Mouse (Mus musculus) heart, postnatal 36 days (tissue): Measurements from ENCODE around the gene Marc2. TPM values are rescaled to one million over a fixed set of nuclear protein-coding genes. Genes with fewer than 3 reads are reported as not detected.
A peak's percentile ranks its signal among the peaks of the same experiment; 100 is the strongest.

Experiments
- DNase-seq, 2 experiments: peaks; one replicate each; pipeline ENCODE4 v3.0.0; 2021 to 2022
- intact Hi-C: fragments of 180-260 bp; cut with DNase I; formaldehyde crosslinking; loops from one replicate; pipeline ENCODE4 v1.15.1; 2025
- total RNA-seq, 2 experiments: library from RNA; stranded (reverse); gene quantifications; 2 replicates each; pipeline ENCODE4 v1.2.3; 2021

The Marc2 gene
- total RNA-seq, 2 experiments from 2014 or later, result 127 to 136 TPM

DNA sequence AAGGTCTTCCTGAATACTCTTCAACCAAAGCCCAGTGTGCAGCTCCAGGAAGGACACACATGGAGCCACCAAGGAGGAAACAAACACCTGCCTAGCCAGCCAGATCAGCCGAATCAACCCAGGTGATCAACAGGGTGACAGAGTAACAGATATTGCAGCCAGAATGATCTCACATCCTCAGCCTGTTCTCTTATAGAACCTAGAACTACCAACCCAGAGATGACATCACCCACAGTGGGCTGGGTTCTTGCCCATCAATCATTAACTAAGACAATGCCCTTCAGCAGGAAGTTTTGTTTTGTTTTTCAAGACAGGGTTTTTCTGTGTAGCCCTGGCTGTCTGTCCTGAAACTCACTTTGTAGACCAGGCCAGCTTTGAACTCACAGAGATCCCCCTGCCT is 12.0 kb upstream of the Marc2 start:
- DNase-seq, result no peak
- intact Hi-C loops, result no loop called here

DNA sequence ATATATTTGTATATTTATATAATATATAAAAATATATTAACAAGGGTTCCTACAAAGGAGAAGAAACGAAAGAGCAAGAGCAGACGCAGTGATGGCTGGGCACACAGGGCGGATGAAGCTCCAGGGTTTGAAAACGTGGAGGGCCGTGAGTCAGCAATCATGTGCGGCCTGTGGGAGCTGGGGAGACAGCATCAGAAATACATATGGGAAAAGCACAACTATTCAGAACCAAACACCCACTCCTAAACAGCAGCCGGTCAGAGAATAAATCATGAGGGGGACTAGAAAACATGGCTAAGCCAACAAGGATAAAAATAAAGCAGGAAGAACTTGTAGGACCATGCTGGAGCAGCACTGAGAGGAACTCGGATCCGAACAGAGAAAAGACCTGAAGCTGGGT is 11.0 kb upstream of the Marc2 start:
- intact Hi-C loops, result no loop called here

DNA sequence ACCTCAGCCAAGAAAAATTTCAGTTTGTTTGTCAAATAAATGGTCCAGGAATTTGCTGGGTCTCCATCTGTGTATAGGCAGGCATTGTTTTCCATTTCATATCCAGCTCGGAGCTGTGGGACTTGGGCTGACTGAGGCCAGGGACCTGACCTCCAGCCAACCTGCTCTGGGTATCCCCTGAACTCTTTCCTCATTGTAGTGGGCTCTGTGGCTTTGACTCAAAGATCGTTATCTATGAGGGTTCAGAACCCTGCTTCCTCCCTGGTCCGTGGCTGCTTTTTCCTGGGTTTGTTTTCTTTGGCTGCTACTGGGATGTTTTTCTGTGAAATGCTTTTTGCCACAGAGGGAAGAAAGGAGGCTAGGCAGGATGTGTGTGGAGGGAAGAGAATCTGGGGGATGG is 7.7 kb upstream of the Marc2 start:
- intact Hi-C loops, result loop anchor here (1.0 to 5.0 kb wide), 4 partner anchors 28 to 338 kb away; no protein-coding TSS in a partner anchor
- DNase-seq, result peak in 1 of 2 experiments; percentile 14

More for the DNA sequence above, 11.0 kb upstream of the Marc2 start:
- no peak for DNase-seq

DNA sequence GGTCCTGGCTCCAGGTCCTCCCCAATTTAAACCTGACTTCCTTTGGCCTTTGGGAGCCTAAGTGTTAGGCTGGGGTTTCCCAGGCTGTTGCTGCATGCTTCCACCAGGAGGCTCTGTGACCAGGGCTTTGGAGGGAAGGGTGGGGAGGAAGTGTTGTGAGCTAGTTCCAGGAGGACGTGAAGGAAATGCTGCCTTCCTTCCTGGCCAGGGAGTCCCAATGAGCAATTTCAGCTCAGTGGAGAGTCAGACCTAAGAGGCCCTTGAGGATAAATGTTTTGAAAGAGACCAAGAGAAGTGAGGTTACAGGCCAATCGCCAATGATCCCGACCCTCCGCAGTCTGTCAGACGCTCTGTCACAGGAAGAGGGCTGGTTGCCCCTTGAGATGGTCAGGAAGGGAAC is 7.1 kb upstream of the Marc2 start:
- intact Hi-C loops, result loop anchor here (1.0 to 5.0 kb wide), 4 partner anchors 29 to 339 kb away; no protein-coding TSS in a partner anchor
- peak; percentile 81 to 82 for DNase-seq

DNA sequence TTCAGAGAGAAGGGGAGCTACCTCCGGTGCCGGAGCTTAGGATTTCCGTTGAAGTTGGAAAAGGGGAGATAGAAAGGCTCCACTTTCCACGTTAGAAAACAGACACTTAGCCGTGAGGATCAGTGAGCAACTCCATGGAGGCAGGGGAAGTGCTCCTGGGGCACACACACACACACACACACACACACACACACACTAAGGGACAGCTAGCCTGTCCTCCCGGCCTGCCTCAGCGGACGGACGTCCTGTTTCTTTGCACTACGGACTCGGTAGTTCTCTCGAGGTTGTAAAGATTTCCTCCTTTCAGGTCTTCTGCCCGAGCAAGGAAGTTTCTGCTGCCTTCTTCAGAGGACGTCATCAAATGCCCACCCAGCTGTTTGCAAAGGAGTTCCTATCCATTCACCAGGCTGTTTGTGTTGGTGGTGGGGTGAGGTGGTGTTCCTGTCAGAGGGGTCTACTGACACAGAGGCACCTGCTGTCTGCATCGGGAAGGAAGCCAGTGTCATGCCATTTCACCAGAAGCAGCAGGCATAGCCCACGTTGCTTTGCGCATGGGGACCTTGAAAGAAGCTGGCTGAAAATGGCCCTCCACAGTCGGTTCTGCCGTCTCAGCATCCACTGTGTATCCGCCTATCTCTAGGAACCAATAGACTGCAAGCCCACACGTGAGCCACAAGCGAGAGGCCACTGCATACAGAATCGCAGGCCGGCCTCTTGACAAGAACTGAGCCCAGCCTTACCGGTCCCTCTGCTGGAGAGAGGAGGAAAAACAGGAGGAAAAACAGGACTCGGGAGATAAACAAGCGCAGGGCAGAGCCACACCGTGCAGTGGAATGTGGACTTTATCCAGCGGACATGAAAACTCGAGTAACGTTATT is 5.7 kb upstream of the Marc2 start:
- DNase-seq, result peak; percentile 75 to 81
- intact Hi-C loops, result loop anchor here (2.0 to 5.0 kb wide), 3 partner anchors 27 to 340 kb away; no protein-coding TSS in a partner anchor

DNA sequence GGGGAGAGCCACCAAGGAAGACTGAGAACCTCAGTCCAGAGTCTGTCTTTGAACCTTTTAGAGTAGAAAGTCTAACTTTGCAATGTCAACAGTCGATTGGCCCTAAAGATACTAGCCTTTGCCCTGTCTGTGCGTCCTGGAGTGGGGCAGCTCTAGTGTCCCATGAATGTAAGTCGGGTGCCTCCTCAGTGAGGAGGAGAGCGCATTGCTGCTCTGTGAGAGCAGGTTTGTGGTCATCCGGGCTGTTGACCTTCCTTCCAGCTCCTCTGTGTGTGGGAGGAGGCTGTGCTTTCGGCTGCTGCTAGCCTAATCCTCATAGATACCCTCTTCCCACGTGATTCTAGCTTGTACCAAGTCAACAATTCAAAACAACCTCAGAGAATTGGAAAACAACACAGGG is 4.9 kb upstream of the Marc2 start:
- DNase-seq, result peak in 1 of 2 experiments; percentile 22
- intact Hi-C loops, result loop anchor here (5.0 kb wide), 1 partner anchor 341 kb away; no protein-coding TSS in a partner anchor

DNA sequence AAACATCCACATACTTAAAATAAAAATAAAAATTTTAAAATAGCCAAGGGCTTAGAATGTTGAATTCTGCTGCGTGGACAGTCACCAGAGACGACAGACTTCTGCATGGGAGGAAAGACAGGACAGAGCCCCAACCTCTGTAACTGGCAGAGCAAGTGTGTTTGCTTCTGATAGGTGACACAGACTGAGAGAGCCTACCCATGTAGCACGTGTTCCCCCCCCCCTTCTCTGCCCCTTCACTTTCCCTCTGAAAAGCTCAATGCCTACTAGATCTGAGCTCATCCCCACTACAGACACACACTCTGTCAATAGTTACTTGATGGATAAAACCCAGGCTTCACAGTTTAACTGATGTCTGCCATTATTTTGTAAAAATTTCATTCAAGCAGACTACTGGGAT is 722 bp upstream of the Marc2 start:
- intact Hi-C loops, result loop anchor here (5.0 kb wide), 1 partner anchor 355 kb away; the partner anchor contains the start of gene Rab3gap2
- no peak for DNase-seq

DNA sequence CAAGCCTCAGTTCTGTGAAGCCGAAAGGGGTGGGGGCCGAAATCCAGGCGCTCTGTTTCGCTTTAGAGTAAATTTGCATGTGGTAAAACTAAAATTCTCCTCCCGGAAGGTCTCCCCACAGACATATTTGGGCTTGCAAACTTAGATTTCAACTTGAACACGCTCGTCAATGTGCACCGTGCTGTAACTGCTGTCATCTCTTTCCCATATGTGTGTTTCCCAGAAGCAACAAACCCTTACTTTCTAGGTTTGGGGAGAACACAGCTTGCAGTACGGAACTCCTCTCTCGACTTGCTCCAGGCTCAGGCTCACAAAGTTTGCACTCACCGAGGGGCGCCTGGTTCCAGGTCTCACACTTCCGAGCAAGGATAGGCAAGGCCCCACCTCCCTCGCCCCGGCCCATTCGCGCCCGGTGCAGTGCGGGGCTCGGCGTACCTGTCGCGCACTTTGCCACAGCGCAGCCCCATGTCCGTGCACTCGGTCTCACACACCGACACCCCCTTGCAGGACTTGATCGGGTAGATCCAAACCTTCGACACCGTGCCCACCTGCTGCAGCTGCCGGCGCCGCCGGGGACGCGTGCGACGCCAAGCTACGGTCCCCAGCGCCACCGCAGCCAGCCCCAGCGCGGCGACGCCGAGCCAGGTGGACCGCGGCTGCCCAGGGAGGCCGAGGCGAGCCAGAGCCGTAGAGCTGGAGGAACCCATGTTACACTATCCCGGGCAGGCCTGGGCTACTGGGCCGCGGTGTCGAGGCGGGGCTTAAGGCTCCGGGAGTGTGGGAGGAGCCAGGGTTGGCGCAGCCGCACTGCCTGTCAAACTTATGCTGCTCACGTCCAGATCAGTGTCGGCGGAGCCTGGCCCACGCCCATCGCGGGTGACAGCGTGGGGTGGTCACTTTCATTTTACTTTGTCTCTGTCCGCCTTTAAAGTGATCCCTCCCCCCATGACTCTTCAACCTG is 860 bp downstream of the Marc2 start:
- peak; percentile 91 to 93 for DNase-seq
- intact Hi-C loops, result loop anchor here (2.0 to 5.0 kb wide), 2 partner anchors 19 to 357 kb away; partner anchors contain the start of gene Rab3gap2

DNA sequence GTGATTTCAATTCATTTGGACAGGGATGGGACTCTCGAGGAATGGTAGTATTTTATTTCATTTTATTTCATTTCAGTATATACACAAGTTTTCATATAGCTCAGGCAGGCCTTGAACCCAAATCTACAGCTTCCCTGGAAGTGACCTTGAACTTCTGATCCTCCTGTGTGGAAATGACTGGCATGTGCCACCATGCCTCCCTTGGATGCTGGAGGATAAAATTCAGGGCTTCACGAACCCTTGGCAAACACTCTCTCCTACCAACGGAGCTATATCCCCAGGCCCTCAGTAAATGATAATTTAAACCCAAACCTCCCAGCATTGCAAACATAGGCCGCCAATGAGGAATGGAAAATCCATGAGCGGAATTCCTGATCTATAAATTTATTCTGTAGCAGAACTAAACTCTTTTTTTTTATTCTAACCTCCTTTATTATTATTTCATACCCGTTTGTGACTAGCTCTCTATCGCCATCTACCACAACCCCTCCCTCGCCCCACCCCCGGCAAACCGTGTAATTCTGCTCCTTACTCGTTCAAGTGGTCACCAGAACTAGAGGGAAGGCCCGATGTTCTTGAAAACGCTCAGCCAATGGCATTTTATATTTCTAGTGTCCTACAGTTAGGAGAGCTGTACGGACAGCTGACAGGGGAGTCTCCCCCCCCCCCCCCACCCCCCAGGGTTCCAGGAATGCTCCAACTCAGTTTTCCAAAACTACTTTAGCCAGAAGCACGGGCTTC is 1.8 kb downstream of the Marc2 start:
- intact Hi-C loops, result loop anchor here (2.0 to 5.0 kb wide), 2 partner anchors 18 to 358 kb away; partner anchors contain the start of gene Rab3gap2
- DNase-seq, result no peak

DNA sequence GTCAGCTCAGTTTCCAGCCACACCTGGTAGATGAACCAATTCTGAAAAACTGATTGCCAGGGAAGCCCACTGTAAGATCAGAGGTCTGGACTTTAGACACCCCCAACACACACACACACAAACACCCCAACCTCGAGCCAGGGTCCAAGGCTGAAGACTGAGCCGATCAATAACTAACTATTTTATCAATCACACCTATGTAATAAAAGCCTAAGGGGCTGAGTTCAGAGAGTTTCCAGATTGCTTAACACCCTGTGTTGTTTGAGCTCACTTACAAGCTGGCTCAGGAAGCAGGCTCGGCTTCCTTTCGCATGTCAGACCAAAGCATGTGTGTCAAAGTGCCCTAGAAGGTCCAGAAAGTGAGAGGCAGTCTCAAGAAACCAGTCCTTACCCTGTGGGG is 8.6 kb downstream of the Marc2 start:
- DNase-seq, result no peak
- intact Hi-C loops, result no loop called here

DNA sequence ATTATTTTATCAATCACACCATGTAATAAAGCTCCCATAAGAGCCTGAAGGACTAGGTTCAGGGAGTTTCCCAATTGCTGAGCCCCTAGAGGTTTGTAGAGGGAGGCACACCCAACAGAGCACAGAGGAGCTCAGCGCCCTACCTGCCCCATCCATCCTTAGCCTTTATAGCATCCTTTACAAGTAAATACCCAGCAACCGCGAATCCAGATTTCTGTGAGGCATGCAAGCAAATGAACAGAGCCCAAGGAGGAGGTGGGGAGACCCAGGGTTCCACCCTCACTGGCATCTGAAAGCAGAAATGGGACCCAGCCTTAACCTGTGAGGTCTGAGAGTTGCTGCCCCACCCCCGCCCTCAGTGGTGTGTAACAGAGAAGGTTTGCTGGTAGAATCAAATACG is 9.9 kb downstream of the Marc2 start:
- no peak for DNase-seq
- intact Hi-C loops, result no loop called here

DNA sequence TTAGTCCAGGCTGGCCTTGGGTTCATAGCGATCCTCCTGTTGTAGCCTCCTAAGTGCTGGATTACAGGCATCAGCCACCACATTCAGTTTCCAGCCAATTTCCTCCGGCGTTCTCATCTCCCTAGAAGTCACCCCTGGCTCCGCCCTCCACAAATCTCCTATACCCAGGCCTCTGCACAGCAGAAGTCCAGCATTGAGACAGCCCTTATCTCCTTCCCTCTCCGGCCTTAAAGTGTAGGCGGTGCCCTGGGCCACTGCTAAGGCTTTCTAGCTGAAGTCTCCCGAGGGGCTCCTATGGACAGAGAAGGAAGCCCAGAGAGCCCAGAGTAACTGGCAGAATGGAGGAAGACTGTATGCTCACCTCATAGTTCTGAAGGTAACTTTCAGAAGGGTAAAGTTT is 12.8 kb downstream of the Marc2 start:
- intact Hi-C loops, result no loop called here
- DNase-seq, result no peak

DNA sequence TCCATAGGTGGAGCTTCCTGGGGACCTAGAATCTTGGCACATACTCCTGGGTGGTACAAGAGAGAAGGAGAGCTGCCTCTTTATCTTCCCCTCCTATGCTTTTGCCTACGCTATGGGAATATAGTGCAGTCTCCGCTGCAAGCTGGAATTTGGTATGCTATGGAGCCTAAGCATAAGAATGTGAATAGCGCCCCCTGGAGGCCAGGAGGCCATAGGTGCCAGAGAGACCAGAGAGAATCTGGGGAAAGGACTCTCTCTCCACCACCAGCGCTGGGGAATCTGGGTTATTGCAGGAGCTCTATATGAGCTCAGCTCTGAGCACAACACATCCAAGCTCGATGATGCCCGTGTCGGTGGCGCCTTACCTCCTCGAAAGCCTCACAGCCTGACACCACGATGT is 14.0 kb downstream of the Marc2 start:
- DNase-seq, result no peak
- intact Hi-C loops, result no loop called here

DNA sequence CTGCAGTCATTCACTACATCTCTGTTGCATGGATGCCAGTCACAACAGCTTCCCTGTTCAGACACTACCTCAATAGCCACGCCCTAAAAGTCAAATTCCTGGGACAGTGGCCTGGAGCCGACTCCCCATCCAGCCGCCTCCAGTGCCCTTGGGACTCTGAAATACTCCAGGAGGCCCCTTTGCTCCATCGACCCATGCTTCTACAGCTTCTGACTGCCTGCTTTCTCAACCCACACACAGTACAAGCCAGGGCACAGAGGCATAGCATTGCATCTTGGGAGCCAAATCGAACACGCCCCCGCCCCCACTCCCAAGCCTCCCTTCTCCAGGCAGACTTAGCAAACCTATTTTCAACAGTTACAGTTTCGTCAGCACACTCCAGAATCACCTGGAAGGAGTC is 16.4 kb downstream of the Marc2 start:
- intact Hi-C loops, result loop anchor here (10.0 kb wide), 1 partner anchor 795 kb away; the partner anchor contains the start of gene 1700056E22Rik
- no peak for DNase-seq

DNA sequence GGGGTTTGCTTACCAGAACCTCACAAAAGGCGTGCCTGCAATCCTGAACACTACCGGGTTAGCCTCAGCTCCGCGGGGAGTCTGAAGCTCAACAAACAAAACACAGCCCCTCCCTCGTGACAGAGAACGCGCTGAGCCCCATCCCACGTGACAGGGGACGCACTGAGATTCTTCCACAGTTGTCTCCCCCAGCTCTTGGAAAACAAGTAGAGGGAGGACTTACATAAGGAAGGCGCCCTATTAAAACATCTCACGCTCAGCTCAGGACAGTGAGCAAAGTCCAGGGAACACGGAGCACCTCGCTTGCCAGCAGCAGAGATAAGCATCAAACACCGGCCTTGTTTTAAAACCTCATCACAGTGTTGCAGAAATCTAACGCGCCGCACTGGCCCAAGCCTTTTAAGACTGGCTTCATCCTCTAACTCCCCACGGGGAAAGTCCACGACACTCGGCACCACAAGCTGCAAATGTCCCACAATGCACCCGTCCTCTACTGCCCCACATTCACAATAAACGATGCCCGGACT is 19.0 kb downstream of the Marc2 start:
- DNase-seq, result no peak
- intact Hi-C loops, result loop anchor here (2.0 to 10.0 kb wide), 2 partner anchors 18 to 792 kb away; partner anchors contain the start of gene 1700056E22Rik

DNA sequence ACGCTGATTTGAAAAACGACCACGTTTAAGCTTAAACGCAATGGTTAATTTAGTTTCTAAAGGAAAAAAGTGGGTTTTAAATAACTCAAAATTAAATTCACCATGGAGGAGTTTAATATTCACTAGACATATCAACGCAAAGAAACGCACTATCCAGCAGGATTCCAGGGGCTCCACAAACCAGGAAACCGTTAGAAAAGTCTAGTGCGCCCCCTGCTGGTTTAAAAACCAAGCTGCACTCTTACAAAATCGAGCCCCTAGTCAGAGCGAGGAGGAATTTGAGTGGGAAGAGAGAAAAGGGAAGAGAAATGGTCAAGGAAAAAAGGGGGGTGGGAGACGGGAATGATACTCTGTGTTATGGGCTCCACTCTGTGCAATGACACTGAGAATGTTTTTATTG is 21.2 kb downstream of the Marc2 start:
- DNase-seq, result peak in 1 of 2 experiments; percentile 49
- intact Hi-C loops, result loop anchor here (1.0 to 10.0 kb wide), 5 partner anchors 28 to 790 kb away; partner anchors contain the start of genes 1700056E22Rik and C130074G19Rik

DNA sequence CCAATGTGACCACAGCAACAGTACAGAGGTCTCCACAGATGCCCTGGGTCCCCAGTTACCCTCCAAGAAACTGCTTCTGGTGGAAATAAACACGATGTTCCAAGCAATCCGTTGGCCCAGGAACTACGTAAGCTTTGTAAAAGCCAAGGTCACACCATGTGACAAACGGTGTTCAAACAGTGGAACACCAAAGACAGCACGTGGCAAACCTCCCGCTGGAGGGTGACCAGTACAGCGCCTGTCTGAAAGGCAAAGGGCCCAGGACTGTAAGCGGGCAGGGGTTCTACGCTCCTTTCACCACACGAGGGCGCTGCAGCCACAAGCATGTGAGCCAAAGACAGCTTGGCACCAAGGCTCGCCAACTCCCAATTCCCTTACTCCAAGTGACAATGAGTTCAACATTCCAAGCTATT is 21.8 kb downstream of the Marc2 start:
- intact Hi-C loops, result loop anchor here (2.0 to 10.0 kb wide), 4 partner anchors 28 to 790 kb away; partner anchors contain the start of gene 1700056E22Rik
- DNase-seq, result peak; percentile 92 to 95

DNA sequence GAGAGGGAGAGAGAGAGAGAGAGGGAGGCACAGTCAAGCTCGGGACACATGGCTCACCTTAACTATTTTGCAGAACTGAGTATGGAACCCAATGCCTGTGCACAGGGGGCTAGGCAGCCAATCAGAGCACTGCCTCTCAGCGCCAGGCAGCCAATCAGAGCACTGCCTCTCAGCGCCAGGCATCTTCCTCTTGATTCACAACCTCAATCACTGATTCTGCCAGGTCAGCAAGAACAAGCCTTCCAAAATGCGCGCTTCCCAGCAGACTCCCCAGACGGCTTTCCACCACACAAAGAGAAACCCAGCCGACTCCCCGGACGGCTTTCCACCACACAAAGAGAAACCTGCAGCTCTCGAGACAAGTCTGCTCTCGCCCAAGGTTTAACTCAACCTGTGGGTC is 23.6 kb downstream of the Marc2 start:
- intact Hi-C loops, result loop anchor here (10.0 kb wide), 1 partner anchor 788 kb away; the partner anchor contains the start of gene 1700056E22Rik
- no peak for DNase-seq

DNA sequence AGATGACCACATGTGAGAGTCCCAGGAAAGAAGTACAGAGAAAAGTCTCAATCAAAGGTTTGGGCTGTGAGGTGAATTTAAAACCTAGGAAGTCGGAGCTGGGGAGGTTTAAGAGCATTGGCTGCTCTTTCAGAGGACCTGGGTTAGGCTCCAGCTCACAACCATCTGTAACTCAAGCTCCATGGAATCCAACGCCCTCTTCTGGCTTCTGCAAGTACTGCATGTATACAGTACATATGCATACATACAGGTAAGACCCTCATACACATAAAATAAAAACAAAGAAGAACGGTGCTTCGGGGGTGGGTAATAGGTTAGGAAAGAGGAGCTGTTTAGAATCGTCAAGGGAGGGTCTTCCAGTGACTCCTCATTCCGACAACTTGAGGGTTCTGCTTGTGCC is 28.5 kb downstream of the Marc2 start:
- no peak for DNase-seq
- intact Hi-C loops, result no loop called here
